Mouse (Mus musculus) neural tube, embryonic 10.5 days (tissue): ENCODE data around the gene Ccdc57.

Source experiments
- DNase-seq: peaks from one replicate; pipeline ENCODE4 v3.0.0-alpha.2; 2017; ENCODE audit warnings: low spot score; ENCODE audit errors: extremely low spot score

Gene Ccdc57

GRCm38 (mm10) chr11:120932564-120933398 is at the start of gene Ccdc57:
TSS of gene Ccdc57 (minus strand) at chr11:120932872.
- DNase-seq, result peak; percentile 94

GRCm38 (mm10) chr11:120982459-120982858 is 49.8 kb upstream of the Ccdc57 start:
- no peak for DNase-seq

GRCm38 (mm10) chr11:120981661-120982060 is 49.0 kb upstream of the Ccdc57 start:
- no peak for DNase-seq

GRCm38 (mm10) chr11:120980427-120981035 is 47.9 kb upstream of the Ccdc57 start:
- no peak for DNase-seq

- no peak for DNase-seq
Measured at GRCm38 (mm10) chr11:120979711-120980426, 47.2 kb upstream of the Ccdc57 start.

- DNase-seq, result no peak
Measured at GRCm38 (mm10) chr11:120973318-120973717, 40.6 kb upstream of the Ccdc57 start.

GRCm38 (mm10) chr11:120971237-120971636 is 38.6 kb upstream of the Ccdc57 start:
- no peak for DNase-seq

- DNase-seq, result no peak
Measured at GRCm38 (mm10) chr11:120969742-120970141, 37.1 kb upstream of the Ccdc57 start.

- no peak for DNase-seq
Measured at GRCm38 (mm10) chr11:120965587-120965986, 32.9 kb upstream of the Ccdc57 start.

GRCm38 (mm10) chr11:120964195-120965157 is 31.8 kb upstream of the Ccdc57 start:
- no peak for DNase-seq

- DNase-seq, result no peak
Measured at GRCm38 (mm10) chr11:120962909-120963308, 30.2 kb upstream of the Ccdc57 start.

GRCm38 (mm10) chr11:120962050-120962771 is 29.5 kb upstream of the Ccdc57 start:
- DNase-seq, result no peak

- no peak for DNase-seq
Measured at GRCm38 (mm10) chr11:120961594-120961993, 28.9 kb upstream of the Ccdc57 start.

GRCm38 (mm10) chr11:120960248-120960647 is 27.6 kb upstream of the Ccdc57 start:
- no peak for DNase-seq

- DNase-seq, result no peak
Measured at GRCm38 (mm10) chr11:120959564-120959963, 26.9 kb upstream of the Ccdc57 start.

- no peak for DNase-seq
Measured at GRCm38 (mm10) chr11:120959066-120959465, 26.4 kb upstream of the Ccdc57 start.

- no peak for DNase-seq
Measured at GRCm38 (mm10) chr11:120957731-120958257, 25.1 kb upstream of the Ccdc57 start.

- no peak for DNase-seq
Measured at GRCm38 (mm10) chr11:120957052-120957451, 24.4 kb upstream of the Ccdc57 start.

- no peak for DNase-seq
Measured at GRCm38 (mm10) chr11:120955701-120956100, 23.0 kb upstream of the Ccdc57 start.

- no peak for DNase-seq
Measured at GRCm38 (mm10) chr11:120954936-120955335, 22.3 kb upstream of the Ccdc57 start.
